Mouse (Mus musculus) megakaryocyte progenitor cell, adult 5-6 weeks (primary cell): Measurements from ENCODE around the gene Hmx3. TPM values are rescaled to one million over a fixed set of nuclear protein-coding genes. Genes with fewer than 3 reads are reported as not detected.
A peak's percentile ranks its signal among the peaks of the same experiment; 100 is the strongest.

Experiments
- ATAC-seq: replicated peaks from 2 replicates; pipeline ENCODE4 v1.8.0; 2016; ENCODE audit warnings: mild to moderate bottlenecking, moderate TSS enrichment, inconsistent platforms; ENCODE audit not compliant: poor library complexity
- total RNA-seq, 2 experiments: library from RNA; stranded (forward) in 1 of 2; stranded (reverse) in 1 of 2; fragments of 157-497, 149-512 nt in 1 of 2; fragments of 200-1000 nt in 1 of 2; gene quantifications; 2 replicates each; pipeline versions ENCODE4 v1.2.3 to v1.2.4; 2015 to 2017

Gene Hmx3
- total RNA-seq (2015), result not detected in 2 replicates
- not detected in 2 replicates for total RNA-seq (2017)

DNA sequence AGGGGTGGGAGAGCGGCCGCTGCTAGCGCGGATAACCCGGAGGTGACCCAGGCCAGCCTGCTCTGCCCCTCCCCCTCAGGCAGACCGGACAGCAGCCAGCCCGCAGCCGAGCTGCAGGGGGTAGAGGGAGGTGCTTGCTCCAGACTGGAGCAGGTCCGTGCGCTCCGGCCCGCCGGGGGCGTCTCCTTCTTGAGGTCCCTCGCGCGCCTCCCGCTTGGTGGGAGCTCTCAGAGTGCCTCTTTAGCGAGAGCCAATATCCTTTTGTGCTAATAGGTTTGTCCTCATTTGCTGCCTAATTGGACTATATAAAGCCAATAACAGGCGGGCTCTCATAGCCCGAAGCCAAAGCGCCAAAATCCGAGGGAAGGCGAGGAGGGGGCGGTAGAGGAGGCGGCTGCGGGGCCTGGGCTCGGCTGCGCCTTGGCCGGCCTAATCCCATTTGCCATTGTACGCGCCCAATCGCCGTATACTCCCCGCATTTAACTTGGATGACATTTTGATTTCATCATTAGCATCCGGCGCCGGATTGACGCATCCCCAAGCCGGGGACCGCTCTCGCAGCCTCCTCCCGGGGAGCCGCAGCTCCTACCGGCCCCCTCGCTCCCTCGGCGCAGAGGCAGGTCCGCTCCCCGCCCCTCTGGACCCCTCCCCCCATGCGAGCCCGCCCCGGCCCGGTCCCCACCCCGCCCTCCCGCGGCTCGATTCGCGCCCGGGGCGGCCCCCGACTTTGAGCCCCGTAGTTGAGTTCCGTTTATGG lies at the start of gene Hmx3:
TSS of gene Hmx3 (plus strand) at position 753 of the 757 bp plus-strand sequence.
- no peak for ATAC-seq

GRCm38 (mm10) chr7:131503739-131504138 lies 38.9 kb upstream of the Hmx3 start:
- ATAC-seq, result no peak

DNA sequence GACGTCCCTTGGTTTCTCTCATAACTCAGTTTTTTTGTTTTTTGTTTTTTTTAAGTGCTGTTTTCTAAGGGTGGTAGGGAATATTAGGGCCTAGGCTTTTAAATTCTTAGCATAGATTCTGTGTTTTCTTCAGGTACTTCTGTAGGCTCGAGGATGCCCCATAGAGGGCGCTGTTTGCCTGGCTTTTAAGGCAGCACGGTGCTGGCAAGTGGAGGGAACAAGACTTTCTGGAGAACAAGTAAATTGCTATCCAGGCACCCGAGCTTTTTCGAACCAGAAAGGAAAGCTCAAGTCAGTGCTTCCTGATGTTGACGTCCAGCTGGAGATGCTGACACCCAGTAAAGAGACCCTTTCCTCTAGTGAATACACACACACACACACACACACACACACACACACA lies 2.7 kb upstream of the Hmx3 start:
- ATAC-seq, result peak; percentile 72

- no peak for ATAC-seq
Observed at GRCm38 (mm10) chr7:131541184-131542114, 1.2 kb upstream of the Hmx3 start.

DNA sequence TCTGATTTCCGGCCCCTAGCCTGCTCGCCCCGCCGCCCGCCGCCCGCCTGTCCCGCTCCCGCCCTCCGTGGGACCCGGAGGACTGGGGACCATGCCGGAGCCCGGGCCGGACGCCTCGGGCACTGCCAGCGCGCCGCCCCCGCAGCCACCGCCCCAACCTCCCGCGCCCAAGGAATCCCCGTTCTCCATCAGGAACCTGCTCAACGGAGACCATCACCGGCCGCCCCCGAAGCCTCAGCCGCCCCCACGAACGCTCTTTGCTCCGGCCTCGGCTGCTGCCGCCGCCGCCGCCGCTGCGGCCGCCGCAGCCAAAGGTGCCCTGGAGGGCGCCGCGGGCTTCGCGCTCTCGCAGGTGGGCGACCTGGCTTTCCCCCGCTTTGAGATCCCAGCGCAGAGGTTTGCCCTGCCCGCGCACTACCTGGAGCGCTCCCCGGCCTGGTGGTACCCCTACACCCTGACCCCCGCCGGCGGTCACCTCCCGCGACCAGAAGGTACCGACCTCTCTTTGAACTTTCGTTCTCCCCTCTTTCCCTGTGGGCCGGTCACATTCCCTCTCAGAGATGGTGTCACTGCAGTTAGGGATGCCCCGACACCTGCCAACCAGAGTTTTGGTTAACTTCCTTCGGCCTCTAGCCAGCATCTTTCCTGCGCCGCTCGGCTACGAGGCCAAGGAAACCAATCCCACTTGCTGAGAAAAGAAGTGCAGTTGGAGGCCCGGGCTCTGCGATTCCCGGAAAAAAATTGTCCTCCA lies 380 bp downstream of the Hmx3 start:
- ATAC-seq, result no peak

GRCm38 (mm10) chr7:131543623-131544481 lies 1.2 kb downstream of the Hmx3 start:
- no peak for ATAC-seq

DNA sequence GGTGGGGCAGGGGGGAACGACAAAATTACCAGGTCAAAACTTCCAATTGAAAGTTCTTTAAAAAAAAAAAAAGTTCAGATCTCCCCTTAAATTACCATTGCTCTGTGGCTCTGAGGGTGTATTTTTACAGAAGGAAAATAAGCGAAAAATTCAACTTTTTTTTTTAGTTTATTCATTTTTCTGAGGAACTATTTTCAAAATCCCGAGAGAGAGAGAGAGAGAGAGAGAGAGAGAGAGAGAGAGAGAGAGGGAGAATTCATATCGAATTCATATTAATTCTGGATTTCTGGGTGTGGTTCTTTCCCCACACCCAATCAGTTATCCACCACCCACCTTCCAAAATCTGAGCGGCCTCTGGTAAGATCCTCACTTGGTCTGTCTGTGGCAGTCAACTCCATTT lies 2.2 kb downstream of the Hmx3 start:
- no peak for ATAC-seq

GRCm38 (mm10) chr7:131545701-131546385 lies 3.2 kb downstream of the Hmx3 start:
- no peak for ATAC-seq

DNA sequence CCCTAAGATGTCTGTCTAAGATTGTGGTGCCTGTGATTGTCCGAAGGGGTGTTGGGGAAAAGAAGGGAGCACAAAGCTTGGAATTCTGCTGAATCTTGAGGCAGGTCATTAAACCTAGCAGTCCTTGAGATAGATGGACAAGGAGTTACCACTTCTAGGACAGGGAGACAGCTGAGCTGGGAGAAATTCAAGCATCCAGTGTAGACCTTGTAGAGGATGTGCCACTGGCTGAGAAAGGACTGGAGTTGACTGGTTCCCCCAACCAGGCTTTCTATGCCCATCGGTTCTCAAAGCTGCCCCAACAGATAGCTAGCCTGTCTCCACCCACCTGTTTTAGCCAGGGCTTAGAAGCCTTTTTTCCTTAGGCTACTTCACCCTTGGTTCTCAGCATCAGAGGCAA lies 3.8 kb downstream of the Hmx3 start:
- ATAC-seq, result no peak

DNA sequence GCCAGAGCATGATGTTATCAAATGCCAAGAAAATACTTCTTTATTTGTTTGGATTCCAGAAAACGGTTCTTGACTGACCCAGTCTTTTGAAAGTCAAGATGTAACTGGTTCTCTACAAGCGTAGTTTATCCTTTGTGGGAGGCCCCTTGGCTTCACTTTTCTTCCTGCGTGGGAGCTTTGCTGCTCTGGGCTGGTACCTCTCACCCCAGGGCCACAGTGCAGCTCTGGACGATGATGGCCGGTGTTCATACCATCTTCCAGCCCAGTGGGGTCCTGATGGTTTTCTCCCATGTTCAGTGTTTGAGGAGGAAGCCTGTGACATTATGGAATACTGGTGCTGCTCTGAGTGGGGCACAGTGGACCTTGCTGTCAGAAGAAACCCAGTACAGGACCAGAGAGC lies 4.8 kb downstream of the Hmx3 start:
- ATAC-seq, result no peak

DNA sequence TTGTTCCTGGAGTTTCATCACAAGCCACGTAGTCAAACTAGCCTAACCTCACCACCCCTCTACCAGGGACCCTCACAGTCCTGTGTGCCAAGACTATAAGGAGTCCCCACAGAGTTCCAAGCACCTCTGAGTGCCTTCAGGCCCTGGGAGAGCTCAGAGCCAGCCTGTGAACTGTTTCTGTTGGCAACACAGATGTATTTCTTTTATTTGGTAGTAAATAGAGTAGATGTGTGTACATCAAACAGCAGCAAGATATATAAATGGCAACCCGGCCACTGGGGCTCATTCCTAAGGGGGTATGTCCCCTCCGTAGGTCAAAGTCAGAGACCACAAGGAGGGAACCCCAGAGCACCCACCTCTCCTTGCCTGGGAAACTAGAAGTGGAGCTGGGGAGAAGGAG lies 5.8 kb downstream of the Hmx3 start, which contains the start of gene Hmx2:
TSS of gene Hmx2 (plus strand) at position 301 of the 400 bp plus-strand sequence.
- ATAC-seq, result no peak

- ATAC-seq, result no peak
Observed at GRCm38 (mm10) chr7:131551471-131551870, 8.8 kb downstream of the Hmx3 start.

DNA sequence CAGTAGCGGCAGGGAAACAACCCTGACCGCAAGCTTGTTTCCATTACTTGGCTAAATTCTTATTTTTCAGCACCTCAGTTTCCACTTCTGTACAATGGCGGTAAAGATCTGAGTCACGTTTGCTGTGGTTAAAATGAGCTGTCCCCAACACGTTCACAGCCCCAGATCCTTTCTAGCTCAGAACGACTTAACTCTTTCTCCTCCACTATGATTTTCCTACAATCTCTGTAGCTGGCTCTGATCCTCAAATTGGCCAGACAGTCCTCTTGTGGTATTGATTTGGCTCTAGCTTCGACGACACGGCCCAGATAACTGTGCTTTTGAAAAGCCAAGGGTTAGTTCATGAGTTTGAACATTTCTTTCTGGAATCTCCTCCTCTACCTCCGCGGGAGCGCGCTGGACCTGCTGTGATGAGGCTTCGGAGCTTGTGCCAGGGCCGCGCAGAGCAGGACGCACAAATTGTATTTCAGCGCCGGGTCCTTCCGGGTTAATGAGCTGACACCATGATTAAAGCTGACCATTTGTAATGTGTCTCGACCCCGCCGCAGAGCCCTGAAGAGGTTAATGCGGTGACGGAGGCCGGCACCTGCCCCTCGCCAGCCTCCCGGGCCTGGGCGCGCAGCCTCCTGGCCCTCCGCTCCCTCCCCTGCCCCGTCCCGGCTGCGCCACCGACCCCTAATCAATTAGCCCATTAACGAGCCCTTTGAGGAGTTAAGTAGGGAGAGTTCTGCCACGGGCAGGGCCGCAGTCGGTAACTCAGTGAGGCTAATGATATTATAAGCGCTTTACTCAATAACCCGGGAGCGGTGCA lies 9.5 kb downstream of the Hmx3 start:
- no peak for ATAC-seq

GRCm38 (mm10) chr7:131552781-131553180 lies 10.1 kb downstream of the Hmx3 start:
- ATAC-seq, result no peak

DNA sequence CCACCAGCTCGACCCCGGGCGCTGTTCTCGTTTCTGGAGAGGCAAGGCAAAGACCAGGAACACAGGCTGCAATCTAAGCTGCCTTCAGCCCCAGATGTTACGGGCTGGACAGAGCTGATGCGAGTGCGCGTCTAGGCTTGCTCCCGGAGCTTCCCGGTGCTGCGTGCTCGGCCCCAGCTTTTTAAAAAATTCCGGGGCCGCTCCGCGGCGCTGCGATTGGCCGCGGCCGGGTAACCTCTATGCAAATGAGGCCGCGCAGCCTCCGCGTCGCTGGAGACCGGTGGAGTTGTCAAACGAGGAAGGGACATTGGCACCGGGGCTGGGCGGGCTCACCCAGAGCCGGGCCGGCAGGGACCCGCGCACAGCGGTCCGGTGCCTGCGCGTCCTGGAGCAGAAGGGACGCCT lies 11.1 kb downstream of the Hmx3 start:
- ATAC-seq, result peak; percentile 48

DNA sequence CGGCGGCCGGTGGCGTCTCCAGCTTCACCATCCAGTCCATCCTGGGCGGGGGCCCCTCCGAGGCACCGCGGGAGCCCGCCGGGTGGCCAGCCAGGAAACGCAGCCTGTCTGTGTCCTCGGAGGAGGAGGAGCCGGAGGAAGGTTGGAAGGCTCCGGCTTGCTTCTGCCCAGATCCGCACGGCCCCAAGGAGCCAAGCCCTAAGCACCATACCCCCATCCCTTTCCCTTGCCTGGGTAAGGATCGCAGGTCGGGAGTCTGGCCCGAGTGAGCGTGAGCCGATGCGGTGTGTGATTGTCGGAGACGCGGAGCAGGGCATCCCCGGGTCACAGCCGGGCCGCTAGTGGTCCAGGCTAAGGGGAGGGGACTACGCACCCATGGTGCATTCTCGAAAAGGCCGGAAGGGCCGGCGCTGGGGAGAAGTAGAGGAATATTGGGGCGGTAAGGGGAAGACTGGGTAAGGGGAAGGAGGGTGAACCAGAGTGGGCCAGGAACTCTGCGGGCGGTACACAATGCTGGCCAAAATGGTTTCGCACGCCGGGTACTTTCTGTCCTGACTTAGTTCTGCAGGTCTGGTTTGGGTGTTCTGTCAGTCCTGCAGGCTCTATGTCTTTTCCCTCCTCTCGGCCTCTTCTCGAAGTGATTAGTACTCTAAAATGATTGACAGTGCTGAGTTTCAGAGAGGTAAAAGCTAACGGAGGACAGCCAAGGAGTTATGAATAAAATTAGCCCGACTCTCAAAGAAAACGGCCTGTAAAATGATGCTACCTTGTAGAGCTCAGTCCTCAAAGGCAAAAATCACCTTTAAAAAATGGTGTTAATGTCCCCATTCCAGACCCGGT lies 11.9 kb downstream of the Hmx3 start:
- ATAC-seq, result no peak

- ATAC-seq, result no peak
Observed at GRCm38 (mm10) chr7:131555301-131556081, 12.8 kb downstream of the Hmx3 start.
